13 mouse cellular contexts compared by ENCODE assay signal in the genomic region with DNA sequence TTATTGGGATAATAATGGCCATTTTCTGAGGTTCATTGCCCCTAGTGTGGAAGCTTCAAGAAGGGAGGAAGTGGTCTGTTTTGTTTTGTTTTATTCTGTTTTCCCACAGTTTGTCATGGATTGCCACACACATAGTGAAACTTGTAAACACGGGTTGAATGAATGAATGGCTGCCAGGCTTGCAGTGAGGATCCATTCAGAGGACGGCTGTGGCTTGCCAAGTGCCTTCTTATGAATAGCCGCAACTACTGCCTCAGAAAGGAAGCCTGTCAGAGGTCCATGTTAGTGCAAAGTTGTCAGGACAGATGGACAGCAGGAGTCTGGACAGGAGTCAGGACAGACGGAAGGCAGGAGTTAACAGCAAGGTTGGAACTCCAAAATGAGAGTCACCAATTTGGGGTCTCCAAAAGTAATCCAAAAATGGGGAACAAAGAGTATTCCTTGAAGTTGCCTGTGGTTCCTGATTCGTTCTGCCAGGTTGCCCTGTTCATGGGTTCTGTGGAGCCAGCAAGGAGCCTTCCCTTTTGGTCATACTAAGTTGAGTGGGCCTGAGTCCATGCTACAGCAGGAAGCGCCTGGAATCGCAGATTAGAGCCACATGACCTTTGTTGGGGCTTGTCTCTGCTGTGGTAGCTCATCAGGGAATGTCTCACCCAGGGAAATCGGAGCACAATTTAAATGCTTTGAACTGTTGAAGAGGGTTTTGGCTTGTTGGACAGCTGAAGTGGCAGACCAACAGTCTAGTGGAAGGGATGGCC. TPM values are rescaled to one million over a fixed set of nuclear protein-coding genes. Genes with fewer than 3 reads are reported as not detected.
DNase-seq lines count a peak whose midpoint lies in the region; ATAC-seq and TF ChIP-seq lines count a peak whose summit lies in the region.
"Had no signal": no experiment of that assay in that cellular context is flagged by ENCODE, and none has a peak within 500 bp of the region (broad histone marks: within the 10 kb centered on the region; RNA-seq: fewer than 3 reads in every experiment).

No protein-coding gene starts in this region.

- ATAC-seq in hindbrain, embryonic 14.5 days (ENCODE audit: low FRiP score): peak; percentile 34; the same call in 1 of the 2 replicates
- no peak for ATAC-seq in hindbrain, embryonic 12.5 days (ENCODE audit: low FRiP score)
- no peak for ATAC-seq in heart, embryonic 16.5 days (replicated peaks; ENCODE audit: extremely low read depth, insufficient read depth, low FRiP score)
- ATAC-seq: midbrain, embryonic 15.5 days had no signal

- peak; percentile 50 for DNase-seq in hindbrain, embryonic 14.5 days (ENCODE audit: low spot score)
- DNase-seq in Muller cell, postnatal 12 days (ENCODE audit: inconsistent ontology term): peak; percentile 72
- DNase-seq in cerebellum, adult 11-12 months: peak; percentile 59
- DNase-seq in retina, embryonic 14.5 days (ENCODE audit: low spot score): no peak
- no peak for DNase-seq in left cerebral cortex, adult 2 months (ENCODE audit: extremely low spot score in 1 of 2, low spot score in 2 of 2)
- DNase-seq: retina, postnatal 1 day; thymus, adult 2 months had no signal

- no peak overlapping the region for H3K4me3 ChIP-seq in hindbrain, embryonic 14.5 days (replicated peaks; ENCODE audit: low read length)
- no peak overlapping the region for H3K4me3 ChIP-seq in hindbrain, embryonic 12.5 days
- no peak overlapping the region for H3K4me3 ChIP-seq in heart, embryonic 16.5 days (ENCODE audit: low read length)
- H3K4me3 ChIP-seq in left cerebral cortex, adult 2 months: no peak overlapping the region
- H3K4me3 ChIP-seq: erythroblast, embryonic 14.5 days; layer of hippocampus, adult 2 months; midbrain, embryonic 15.5 days had no signal

- 58% methylated on average over 8 of the region's 8 CpGs for WGBS in hindbrain, embryonic 14.5 days
- WGBS in hindbrain, embryonic 12.5 days: 70% methylated on average over 8 of the region's 8 CpGs
- 52% methylated on average over 8 of the region's 8 CpGs for WGBS in heart, embryonic 16.5 days

- H3K9ac ChIP-seq in hindbrain, embryonic 14.5 days: no peak overlapping the region
- H3K9ac ChIP-seq in hindbrain, embryonic 12.5 days: no peak overlapping the region
- no peak overlapping the region for H3K9ac ChIP-seq in heart, embryonic 16.5 days (ENCODE audit: low read length)
- H3K9ac ChIP-seq: liver, embryonic 14.5 days; midbrain, embryonic 15.5 days had no signal

- no peaks in the 10 kb centered on the region for H3K36me3 ChIP-seq in hindbrain, embryonic 14.5 days (replicated peaks; ENCODE audit: control insufficient read depth, insufficient read depth)
- H3K36me3 ChIP-seq in hindbrain, embryonic 12.5 days: no peaks in the 10 kb centered on the region
- H3K36me3 ChIP-seq in heart, embryonic 16.5 days (ENCODE audit: control insufficient read depth, insufficient read depth): no peaks in the 10 kb centered on the region
- H3K36me3 ChIP-seq: midbrain, embryonic 15.5 days had no signal

- no peak overlapping the region for H3K27ac ChIP-seq in hindbrain, embryonic 14.5 days
- no peak overlapping the region for H3K27ac ChIP-seq in hindbrain, embryonic 12.5 days
- H3K27ac ChIP-seq in heart, embryonic 16.5 days (ENCODE audit: low read length): peak overlapping the region; percentile 50
- no peak overlapping the region for H3K27ac ChIP-seq in left cerebral cortex, adult 2 months
- H3K27ac ChIP-seq: liver, embryonic 14.5 days; midbrain, embryonic 15.5 days had no signal

- H3K27me3 ChIP-seq in hindbrain, embryonic 14.5 days (ENCODE audit: control insufficient read depth, insufficient read depth, low read length): no peaks in the 10 kb centered on the region
- no peaks in the 10 kb centered on the region for H3K27me3 ChIP-seq in hindbrain, embryonic 12.5 days
- no peaks in the 10 kb centered on the region for H3K27me3 ChIP-seq in heart, embryonic 16.5 days (ENCODE audit: control insufficient read depth, insufficient read depth, low read length)
- H3K27me3 ChIP-seq: midbrain, embryonic 15.5 days had no signal

- H3K4me2 ChIP-seq in hindbrain, embryonic 14.5 days (replicated peaks): no peak overlapping the region
- no peak overlapping the region for H3K4me2 ChIP-seq in hindbrain, embryonic 12.5 days (replicated peaks)
- no peak overlapping the region for H3K4me2 ChIP-seq in heart, embryonic 16.5 days (ENCODE audit: low read depth, low read length)
- H3K4me2 ChIP-seq: midbrain, embryonic 15.5 days had no signal

- H3K9me3 ChIP-seq in hindbrain, embryonic 14.5 days (ENCODE audit: control insufficient read depth, low read length): no peaks in the 10 kb centered on the region
- H3K9me3 ChIP-seq in hindbrain, embryonic 12.5 days (replicated peaks): no peaks in the 10 kb centered on the region
- no peaks in the 10 kb centered on the region; the same call in 1 of the 2 replicates for H3K9me3 ChIP-seq in heart, embryonic 16.5 days (replicated peaks; ENCODE audit: control insufficient read depth, low read length)
- H3K9me3 ChIP-seq: midbrain, embryonic 15.5 days had no signal

- 0 out of 2 replicates have a peak, but pooled peaks cover 7% of the 10 kb centered on the region for H3K4me1 ChIP-seq in hindbrain, embryonic 14.5 days (replicated peaks; ENCODE audit: control insufficient read depth, insufficient read depth, low read length)
- H3K4me1 ChIP-seq in hindbrain, embryonic 12.5 days: 0 out of 2 replicates have a peak, but pooled peaks cover 4% of the 10 kb centered on the region
- peaks cover 47% of the 10 kb centered on the region for H3K4me1 ChIP-seq in heart, embryonic 16.5 days (ENCODE audit: control insufficient read depth, insufficient read depth, low read length)

- no peak for TF ChIP-seq CTCF in left cerebral cortex, adult 2 months (IDR thresholded peaks at IDR 0.05)

- intact Hi-C loops in left cerebral cortex, adult 2 months (cut with DNase I): no loop called here

RNA-seq across cellular contexts. Expression of a gene that starts 34.5 kb away (rescaled TPM):
- polyA plus RNA-seq in hindbrain, embryonic 14.5 days (2014; fragmentation: Nextera tagmentation; extraction: Ambion mirVana): 3.3 and 3.5 TPM in 2 replicates
- polyA plus RNA-seq in hindbrain, embryonic 12.5 days (2016; fragmentation: Nextera tagmentation; extraction: Ambion mirVana): 1.5 and 1.7 TPM in 2 replicates
- 2.8 and 3.6 TPM in 2 replicates for polyA plus RNA-seq in heart, embryonic 16.5 days (2015; fragmentation: Nextera tagmentation; extraction: Ambion mirVana)
- 100 to 1,000 TPM in 1 of 2 experiments, 10 to 100 TPM in 1; 92.3 to 108 TPM for total RNA-seq in left cerebral cortex, adult 2 months (2021)
- polyA plus RNA-seq: erythroblast, embryonic 14.5 days had no signal

Comparison
In these comparisons a context has a peak if more than half of its experiments do, and no peak if none do; other contexts are left out.
1. DNase-seq: peak in hindbrain, embryonic 14.5 days (single experiment), Muller cell, postnatal 12 days (single experiment) and cerebellum, adult 11-12 months (single experiment); none in retina, embryonic 14.5 days (single experiment) and left cerebral cortex, adult 2 months (0 of 2).